Mouse (Mus musculus) layer of hippocampus, adult 9-10 months (tissue): ENCODE data around the gene Frem1.

Experiments
- DNase-seq: peaks from one replicate; pipeline ENCODE4 v3.0.0; 2022; ENCODE audit warnings: low spot score

Gene Frem1

DNA sequence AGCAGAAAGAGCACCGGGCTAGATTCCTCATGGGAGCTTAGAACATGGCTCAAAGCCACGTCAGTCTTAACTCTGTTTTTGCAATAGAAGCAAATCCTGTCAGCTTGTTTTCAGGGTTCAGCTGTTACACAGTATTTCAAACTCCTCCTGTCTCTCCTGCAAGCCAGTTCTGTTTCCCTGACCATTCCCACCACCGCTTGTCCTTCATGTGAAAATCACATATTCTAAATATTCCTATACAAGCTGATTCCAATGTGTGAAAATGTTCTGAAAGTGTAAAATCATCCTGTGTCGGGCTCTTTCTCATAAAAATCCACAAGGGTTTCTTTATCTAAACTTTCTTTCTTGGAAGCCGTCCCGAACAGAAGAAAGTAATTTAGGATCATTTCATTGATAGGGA, 22.0 kb downstream of the Frem1 start:
- no peak for DNase-seq

DNA sequence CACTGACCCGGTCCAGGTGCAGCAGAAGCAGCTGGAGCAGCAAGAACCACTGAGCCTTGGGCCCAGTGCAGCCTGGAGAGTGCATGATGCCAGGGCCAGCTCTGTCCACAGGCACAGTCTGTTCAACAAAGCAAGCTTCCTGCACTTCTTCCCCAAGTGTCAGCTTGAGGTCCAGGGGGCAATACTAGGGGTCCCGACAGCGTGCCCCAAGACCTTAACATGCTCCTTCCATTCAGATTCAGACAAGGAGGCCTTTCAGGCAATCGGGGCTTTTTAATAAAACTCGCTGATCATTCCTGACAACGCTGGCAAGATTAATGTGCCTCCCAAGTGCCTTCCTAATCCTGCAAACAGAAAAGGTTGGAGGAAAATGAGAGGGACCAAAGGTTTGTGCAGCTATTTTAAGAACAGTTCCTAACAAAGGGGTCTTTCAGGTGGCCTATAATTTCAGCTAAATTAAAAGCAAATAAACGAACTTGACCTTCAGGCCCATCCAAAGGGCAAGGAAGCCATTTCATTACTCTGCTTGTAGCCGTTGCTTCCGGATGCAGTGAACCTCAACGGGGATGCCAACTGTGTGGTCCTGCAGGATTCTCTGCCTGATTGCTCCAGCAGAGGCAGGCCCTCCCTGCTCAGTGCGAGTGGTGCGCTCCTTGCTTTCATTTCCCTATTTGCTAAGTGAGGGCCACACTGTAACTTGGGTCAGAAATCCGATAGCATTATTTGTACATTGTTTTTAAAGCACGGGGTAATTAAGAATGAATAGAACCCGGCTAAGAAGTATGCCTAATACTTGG, 31.2 kb downstream of the Frem1 start:
- no peak for DNase-seq

DNA sequence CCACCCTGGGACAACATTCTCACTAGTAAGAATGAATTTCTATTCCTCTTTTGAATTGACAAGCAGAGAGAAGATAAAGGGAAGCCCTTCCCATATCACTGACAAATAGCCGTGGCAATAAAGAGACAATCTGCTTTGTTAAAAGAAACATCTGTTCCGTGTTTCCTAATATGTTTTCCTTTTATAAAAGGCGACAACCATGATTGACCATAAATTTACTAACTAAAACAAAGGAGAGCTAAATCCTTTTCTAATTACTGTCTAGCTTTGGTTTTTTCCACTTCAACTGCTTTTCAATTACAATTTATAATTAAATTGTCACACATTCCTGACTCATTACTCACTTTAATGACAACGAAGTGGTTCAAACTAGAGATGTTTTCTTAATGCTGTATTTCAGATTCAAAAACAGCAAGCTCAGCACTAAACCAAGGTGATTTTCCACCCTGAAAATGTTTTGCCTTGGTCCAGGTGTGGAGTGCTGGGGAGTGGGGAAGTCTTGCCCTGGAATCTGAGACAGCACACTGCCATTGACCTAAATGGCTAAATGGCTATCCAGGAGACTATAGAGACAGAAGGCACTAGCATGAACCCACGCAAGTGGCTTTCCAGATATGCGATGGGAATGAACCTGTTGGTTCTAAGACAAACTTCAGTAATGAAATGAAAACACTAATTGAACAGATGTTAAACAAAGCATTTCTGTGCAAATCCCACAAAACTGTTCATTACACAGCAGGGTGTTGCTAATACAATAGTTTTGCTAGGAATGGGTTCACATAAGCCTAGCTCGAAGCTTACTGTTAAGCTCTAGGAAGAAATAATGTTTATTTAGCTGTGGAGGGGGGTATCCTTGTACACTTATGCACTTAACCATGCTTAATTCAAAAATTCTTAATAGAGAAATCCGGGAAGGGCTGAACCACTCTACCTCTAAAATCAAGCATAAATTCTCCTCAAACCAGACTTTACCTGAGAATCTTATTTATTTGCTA, 33.7 kb downstream of the Frem1 start:
- no peak for DNase-seq

DNA sequence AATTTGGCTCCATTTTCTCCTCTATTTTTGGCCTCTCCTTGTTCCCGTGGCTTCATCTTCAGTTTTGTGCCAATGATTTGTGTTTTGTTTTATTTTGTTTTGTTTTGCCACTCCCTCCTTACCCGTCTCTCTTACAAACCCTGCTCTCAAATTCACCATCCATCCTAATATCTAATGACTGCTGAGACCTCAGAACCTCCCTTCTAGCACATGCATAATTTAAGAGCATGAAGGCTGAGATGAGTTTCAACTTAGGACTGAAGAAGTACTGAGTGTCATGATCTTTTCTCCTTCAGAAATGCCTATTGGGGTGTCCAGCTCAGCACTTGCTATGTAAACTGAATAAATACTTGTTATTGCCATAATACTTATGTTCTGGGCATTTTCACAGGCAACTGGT, 37.6 kb downstream of the Frem1 start:
- no peak for DNase-seq

DNA sequence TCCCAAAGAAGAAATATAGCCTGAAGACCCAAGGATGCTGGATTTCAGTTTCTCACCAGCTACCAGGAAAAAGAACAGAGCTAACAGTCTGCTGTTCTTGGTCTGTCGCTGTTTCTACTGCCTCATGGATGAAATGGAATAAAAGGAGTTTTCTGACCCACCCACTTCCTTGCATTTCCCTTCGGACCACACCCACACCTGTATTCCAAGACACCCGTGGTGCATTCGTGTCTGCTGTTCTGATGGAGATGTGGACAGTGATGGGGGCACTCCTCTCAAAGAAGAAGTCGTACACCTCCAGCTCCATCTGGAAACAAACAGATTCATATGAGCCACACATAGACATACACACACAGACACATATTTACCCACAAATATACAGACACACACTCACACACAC, 48.1 kb downstream of the Frem1 start:
- DNase-seq: no peak

DNA sequence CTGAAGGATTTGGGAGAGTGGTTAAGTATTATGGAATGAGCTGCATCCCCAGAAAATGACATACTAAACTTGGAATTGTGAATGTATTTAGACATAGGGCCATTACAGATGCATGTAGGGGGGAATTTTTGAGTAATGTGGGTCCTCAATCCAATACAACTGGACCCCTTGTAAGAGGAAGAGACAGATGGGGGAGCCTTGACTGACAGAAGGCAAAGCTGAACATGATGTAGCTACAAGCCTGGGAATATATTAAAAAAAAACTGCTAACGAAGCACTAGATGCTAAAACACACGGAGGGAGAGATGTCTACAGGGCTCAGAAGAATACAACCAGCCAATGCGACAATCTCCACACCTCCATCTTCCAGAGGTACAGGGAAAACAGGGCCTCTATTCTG, 60.1 kb downstream of the Frem1 start:
- DNase-seq: no peak

DNA sequence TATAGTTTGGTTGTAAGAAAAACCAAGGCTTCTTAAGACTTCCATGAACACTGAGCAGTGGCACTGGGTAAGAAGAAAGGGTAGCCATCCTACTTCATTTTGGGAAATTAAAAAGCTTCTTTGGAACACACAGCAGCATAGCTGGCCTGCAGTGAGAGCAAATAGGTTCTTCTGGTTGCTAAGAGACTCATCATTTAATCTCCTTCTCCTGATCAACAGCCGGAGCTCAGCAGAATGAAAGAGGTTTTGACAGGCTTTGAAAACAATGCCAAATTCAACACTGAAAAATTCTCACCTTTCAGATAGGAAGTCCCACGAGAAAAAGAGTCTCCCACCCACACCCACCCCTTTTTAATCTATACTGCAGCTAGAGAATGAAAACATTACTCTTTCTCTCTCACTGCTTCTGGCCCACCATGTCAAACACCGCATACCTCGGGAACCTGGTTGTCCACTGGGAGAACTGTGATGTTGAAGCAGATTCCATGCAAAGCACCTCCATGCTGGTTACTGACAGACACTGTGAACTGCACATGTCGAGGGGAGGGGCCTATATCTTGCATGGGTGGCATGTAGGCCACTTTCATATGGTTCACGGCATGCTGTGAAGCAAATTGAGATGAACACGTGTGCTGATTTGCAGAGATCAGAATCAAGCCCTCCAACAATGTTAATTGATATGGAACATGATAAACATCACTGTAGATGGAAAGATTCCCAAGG, 61.0 kb downstream of the Frem1 start:
- DNase-seq: no peak

DNA sequence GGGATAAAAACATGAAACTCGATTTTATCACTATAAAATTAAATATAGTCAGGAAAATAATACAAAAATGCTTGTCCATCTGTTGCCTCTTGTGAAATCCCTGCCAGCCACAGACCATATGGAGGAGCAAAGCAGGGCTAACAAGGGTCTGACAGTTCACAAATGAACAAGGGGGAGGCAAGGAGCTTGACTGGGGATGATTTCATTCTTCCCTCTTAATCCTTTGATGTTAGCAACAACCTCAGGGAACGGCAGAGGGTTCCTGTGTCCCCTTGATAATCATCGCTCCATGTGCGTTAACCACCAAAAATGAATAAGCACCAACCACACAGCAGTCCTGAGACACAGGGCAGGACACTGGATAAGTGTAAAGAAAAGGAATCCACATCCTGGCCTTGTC, 79.8 kb downstream of the Frem1 start:
- no peak for DNase-seq

DNA sequence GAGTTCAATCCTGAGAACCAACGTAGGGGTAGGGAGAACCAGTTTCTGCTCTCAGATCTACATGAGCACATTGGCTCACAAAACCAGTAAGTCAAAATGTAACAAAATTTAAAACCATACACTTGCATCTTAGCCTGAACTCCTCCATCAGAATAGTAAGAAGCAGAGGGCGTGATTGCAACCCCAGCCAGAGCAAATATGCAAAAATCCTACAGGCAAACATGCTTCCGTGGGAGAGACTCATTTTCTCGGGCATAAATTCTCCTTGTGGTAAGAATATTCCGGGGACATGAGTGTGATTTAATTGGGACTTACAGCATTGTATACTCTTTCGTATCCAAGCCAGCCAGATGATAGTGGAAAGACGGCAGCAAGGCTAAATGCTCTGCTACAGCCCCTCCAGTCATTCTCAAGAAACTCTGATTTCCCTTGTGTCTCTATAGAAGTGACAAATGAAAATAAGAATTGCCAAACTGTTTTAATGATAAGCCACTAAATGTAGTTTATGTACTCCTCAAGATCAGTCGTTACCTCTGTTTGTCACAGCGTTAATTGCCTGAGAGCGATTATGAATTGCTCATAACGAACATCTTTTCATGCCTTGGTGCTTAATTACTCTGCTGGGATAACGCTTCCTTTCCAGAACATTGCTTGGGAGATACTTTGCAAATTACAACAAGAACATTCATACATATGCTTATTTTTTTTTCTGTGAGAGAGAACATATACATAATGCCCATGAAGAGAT, 81.1 kb downstream of the Frem1 start:
- DNase-seq: no peak

DNA sequence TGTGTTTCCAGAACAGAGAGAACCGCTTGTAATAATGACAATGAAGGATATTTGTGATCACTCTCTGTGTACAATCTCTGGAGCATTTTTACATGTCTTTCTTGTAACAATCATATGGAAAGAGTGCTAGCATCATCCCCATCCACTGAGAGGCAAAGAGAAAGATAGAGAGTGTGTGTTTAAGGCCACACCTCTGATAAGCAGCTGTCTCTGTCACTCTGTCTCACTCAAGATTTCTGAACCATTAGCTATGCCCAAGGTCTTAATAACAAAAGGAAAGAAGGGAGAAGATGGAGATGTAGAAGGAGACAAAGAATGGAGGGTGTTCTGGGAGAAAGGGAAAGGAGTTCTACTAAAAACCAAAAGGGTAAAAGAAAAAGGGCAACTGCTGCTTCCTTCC, 91.1 kb downstream of the Frem1 start:
- DNase-seq: no peak

DNA sequence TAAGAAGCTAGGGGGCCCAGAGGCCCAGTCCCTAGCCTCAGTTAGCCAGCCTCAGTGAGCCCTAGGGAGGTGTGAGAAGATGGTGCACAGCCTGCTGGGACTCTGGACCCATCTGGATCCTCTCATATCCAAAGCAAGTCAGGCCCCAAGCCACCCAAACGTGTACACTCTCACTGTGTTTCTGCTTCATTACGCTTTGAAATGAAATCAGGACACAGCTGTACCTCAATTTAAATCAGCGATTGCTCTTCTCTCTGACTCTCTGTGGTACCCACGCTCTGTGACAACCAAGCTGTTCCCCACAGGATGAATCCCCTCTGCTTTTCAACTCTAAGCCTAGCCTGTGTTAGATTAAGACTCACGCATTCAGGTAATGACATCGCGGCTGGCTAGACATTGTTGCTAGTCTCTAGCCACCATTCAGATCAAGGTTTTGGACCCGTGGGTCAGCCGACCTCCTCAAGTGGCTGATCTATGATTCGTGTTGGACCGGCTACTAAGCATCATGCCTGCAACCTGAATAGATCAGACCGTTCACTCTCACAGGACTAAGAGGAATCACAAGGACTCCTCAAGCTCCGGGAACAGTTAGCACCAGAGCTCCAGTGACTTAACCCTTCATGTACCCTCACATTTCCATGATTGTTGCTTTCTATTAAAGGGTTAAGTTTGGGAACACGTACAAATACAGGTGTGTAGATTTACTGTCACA, 94.2 kb downstream of the Frem1 start:
- no peak for DNase-seq

DNA sequence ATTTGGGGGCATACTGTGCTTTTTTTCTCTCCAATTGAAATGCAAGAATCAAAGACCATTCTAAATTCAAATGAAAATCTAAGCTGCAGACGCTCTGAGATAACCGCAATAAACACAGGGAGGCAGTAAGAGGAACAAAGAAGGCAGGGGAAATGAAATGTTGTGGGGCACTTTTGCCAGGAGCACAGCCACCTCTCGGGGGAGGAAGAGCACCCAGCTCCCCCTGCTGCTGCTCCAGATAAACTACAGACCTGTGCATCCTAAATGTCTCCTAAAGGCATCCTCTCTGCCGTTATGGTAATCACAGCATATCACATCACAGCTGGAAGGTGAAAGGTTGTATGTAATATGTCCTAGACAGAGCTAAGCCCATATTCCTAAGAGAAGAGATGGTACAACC, 98.1 kb downstream of the Frem1 start:
- DNase-seq: no peak

DNA sequence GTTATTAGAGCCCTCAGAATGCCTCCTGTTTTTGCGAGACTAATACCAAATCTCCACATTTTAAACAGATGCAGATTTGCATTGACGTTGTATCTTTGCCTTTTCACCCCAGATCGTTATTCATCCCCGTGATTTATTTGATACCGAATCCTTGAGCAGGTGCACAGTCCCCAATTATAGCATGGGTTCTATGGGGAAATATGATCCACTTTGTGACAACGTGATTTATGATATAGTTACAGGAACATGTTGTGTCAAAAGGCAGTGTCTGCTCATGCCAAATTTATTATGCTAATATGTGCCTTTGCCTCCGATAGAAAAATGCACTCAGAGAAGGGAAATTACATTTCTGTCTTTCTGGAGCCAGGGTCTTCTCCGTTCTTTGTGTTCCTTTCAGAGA, 102.6 kb downstream of the Frem1 start:
- no peak for DNase-seq

DNA sequence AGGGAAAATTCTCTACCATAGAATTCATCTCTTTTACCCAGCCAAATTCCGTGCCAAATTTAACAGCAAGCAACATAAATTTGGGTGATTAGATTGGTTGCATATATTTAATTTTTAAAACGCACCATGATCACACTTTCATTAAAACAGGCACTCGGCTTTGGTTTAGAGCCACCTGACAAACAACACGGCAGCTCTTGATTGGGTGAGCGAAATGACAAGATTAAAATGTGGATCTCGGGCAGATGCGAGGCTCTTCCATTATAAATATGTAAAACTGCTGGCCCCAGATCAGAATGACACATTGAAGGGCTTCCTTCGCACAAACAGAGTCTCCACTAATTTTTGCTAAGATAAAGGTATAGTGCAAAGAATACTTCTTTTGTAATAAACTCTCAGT, 105.4 kb downstream of the Frem1 start:
- DNase-seq: no peak

DNA sequence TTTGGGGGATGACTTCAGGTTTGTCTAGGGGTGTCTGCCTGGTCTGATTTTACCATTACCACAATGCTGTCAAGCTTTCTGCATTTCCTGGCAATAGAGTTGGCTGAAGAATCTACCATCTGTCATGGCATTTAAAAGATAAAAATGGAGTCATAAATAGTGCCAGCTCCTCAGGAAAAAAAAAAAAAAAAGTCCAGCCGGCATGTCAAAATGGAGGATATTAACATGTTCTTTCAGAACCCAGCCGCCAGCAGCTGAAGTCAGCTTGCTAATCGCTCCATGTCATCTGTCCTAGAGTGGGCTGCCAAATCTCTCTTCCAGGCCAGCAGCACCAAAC, 105.9 kb downstream of the Frem1 start:
- peak; percentile 59 for DNase-seq

DNA sequence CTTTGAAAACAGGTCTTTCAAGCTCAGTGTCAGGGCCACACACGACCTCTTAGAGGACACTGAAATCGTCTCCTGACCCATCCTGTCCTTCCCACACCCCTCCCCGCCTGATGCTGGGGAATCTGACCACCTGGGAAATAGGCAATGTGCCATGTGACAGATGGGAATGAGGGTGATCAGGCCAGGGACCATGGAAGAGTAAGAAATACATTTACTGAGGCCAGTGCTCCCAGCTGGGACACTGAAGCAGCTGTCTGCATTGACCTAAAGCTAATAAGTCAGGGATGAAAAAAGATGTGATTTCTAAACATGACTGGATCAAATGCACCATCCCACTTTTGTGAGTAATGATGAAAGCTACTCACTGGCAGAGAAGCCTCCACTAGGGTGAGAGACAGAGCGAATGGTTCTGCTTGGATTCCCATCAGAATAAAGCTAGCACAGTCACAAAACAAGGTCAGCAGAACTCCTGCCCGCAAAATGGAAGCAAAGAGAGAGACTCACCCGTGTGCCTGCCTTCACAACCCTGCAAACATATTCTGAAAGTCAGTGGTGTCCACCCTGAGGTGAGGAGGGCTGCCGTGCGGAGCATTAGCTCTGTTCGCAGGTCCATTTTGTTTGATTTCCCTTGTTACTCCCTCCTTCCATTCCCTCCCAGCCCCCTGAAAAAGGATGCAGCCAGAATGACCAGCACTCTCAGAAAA, 106.4 kb downstream of the Frem1 start:
- DNase-seq: no peak

DNA sequence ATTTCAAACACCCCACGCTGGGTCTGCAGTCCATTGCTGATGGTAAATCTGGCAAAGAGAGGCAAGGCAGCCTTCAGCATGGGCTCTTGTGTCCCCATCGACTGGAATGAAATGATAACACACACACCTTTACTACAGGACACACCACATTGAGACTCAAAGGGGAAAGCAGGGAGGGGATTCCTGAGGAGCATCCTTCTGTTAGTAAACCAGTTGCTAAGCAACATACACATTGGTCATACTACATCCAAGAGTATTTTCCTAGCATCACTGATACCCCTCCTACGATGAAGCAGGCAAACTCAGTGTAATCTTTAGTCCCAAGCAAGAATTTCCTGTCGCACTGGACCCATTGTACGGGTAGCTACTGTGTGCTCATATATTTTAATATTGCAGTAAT, 111.5 kb downstream of the Frem1 start:
- no peak for DNase-seq

DNA sequence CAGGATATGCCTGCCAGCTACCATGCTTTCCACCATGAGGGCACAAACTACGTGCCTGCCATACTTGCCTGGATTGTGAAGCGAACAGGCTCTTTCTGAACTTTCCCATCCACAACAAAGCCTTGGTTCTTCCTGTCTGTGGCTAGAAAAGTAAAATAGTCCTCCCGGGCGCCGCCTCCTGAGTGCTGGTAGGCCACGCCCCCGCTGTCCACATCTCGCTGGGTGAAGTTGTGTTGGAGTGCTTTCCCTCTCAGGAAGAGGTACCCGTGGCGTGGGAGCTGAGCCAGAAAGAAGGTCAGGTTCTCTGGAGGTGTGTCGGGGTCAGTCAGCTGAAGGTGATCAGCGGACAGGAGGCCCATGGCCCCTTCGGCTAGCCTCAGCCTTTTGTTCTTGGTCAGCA, 111.9 kb downstream of the Frem1 start:
- DNase-seq: no peak

DNA sequence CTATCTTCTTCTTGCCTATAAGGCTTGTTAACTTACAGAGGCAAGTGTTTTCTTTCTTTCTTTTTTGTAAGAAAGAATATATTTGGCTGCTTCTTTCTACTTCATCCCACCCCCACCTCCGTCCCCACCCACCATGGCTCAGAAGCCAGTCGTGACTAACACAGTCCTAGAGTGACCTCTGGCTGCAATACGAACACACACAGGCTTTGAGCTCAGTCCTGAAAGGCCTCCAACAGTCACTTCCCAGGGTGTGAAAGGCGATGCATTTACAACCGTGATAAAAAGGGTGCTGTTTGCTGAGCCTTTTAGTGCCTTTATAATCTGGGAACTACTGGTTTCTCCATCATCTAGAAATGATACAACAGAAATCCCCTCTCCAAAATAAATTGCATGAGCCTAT, 117.8 kb downstream of the Frem1 start:
- no peak for DNase-seq

DNA sequence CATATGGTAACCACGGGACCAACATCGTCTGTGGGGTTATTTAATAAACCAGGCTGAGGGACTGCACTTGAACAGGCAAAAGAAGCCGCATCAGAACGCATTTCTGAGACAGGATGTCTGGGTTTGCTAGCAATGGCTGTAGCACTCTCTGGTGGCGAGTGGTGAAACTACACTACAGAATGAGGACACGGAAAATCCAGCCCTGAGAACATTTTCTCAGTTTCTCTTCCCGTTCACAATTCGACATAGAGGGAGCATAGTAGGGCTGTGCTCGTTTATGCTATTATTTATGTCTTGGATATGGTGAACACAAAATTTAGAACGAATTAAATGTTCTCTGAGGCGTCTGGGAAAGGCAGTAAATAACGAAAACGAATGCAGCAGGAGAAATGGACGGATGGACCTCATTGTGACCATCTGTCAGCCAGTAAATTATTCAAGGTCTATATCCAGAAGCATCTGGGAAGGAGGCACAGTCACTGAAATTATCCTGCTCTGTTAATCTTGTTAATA, 118.4 kb downstream of the Frem1 start:
- DNase-seq: peak; percentile 76
